Mouse (Mus musculus) v-Abl transformed pro-B cells (cell line): ENCODE data around the gene Phtf1.

ENCODE experiments used
- in situ Hi-C, 2 experiments: fragments of 400-800 bp; cut with MboI; formaldehyde crosslinking; loops; one replicate each; pipeline ENCODE4 v1.15.1; 2025; ENCODE audit not compliant: unreplicated experiment in 2 of 2

The Phtf1 gene

DNA sequence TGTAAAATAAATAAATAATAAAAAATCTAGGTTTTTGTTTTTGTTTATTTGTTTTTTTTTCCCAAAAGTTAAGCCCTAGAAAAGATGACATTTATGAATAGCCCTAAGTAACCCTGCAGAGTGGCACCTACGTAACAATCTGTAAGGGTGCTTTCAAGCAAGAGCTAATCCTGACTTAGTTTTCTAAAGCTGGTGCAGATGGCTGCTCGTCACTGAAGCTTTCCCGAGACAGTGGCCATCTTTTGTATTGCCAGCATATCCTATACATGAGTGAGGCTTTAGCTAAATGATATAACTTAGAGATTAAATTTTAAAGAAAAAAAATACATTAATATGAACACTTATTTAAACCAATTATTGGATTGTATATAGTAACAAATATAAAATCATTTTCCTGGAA is 50.0 kb downstream of the Phtf1 start:
- in situ Hi-C loops = loop anchor here (5.0 to 25.0 kb wide), 7 partner anchors 84 to 1044 kb away; partner anchors contain the start of genes 4930564D02Rik (in 1 of the 2) and Cttnbp2nl (in 1 of the 2)

- in situ Hi-C loops = loop anchor here (5.0 to 25.0 kb wide), 7 partner anchors 83 to 1043 kb away; partner anchors contain the start of genes 4930564D02Rik (in 1 of the 2) and Cttnbp2nl (in 1 of the 2)
These were observed 51.5 kb downstream of the Phtf1 start for GRCm38 (mm10) chr3:104019453-104019852.

GRCm38 (mm10) chr3:104020101-104020500 is 52.2 kb downstream of the Phtf1 start:
- in situ Hi-C loops = loop anchor here in 1 of 2 experiments (25.0 kb wide), 2 partner anchors 633 to 1042 kb away; partner anchors contain the start of genes 4930564D02Rik and Cttnbp2nl

- in situ Hi-C loops = no loop called here
These were observed 59.0 kb downstream of the Phtf1 start for GRCm38 (mm10) chr3:104026938-104027337.

DNA sequence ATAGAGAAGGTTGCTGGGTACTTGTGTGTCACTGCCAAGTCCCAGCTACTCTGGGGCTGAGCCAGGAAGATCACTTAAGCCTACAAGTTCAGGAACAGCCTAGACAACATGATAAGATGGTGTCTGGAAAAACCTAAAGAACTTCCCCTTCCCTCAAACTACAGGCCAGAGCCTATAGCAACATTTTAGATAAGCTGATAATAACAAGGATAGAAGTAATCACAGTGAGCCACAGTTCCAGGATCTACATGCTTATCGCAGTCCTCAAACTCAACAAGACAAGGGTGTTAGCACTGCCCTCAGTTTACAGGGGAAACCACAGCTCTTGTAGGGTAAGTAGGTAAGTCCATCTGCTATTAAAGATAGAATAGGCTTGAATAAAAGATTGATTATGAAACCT is 64.2 kb downstream of the Phtf1 start:
- in situ Hi-C loops = no loop called here

DNA sequence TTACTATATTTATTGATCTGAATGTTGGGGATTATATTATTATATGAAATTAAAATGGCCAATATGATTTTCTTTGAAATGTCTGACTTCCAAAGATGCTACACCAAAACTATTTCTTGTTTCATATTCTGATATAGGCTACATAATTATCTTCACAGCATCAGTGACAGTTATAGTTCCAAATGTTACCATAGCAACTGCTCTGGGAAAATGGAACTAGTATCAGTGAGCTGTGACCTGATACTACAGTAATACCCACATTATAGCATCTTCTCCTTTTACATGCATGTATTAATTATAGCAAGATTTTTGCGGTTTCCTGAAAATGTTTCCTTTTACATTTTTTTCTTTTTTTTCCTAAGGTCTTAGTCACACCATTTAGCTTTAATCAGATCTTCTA is 64.8 kb downstream of the Phtf1 start:
- in situ Hi-C loops = no loop called here

DNA sequence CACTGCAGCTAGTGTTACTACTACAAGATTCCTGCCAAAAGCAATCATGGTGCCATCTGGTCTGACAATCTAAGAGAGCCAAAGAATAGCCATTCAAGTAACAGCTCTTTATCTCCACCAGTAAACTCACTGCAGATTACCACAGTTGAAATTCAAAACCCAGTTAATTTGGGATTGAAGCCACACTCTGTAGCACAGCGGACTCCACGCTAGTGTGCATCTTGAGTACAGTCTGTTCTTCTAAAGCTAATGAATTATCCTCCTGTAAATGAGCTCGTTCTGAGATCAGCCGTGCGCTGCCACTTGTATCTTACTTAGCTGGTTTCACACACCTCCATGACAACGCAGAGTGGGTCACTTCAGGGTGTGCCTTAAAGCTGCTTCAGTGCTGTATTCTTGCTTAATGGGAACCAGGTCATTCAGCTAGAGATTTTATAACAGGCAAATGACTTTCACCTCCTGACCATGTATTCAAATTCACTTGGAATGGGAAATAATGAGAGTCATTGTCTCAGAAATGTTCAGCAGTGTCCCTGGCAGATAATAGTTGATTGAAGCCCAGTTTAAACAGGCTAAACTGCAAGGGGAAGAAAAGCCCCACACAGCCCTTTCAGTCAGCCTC is 91.2 kb downstream of the Phtf1 start:
- in situ Hi-C loops = no loop called here

GRCm38 (mm10) chr3:104069395-104069794 is 101.5 kb downstream of the Phtf1 start:
- in situ Hi-C loops = no loop called here
